Mouse (Mus musculus) erythroblast, embryonic 14.5 days (primary cell): ENCODE measurements around the gene 1700009N14Rik.

Source experiments
- GATA1 ChIP-seq: IDR thresholded peaks from 2 replicates; pipeline ENCODE4 v1.6.1; 2012; ENCODE audit warnings: low read length, inconsistent platforms, mixed read lengths
- TAL1 ChIP-seq: IDR thresholded peaks from 3 replicates; pipeline ENCODE4 v1.6.1; 2012; ENCODE audit warnings: low read length, inconsistent platforms, mixed read lengths

GRCm38 (mm10) chr4:39450069-39450468, at the start of gene 1700009N14Rik:
- no peak for TF ChIP-seq GATA1
- no peak for TF ChIP-seq TAL1
